Mouse (Mus musculus): ENCODE data around the gene Gm10230.
"Not testable (repeated sequence)": the region's sequence is repeated elsewhere in the genome, so short reads cannot be mapped to it uniquely, and the experiment has no call there.

Gm10230 gene

DNA sequence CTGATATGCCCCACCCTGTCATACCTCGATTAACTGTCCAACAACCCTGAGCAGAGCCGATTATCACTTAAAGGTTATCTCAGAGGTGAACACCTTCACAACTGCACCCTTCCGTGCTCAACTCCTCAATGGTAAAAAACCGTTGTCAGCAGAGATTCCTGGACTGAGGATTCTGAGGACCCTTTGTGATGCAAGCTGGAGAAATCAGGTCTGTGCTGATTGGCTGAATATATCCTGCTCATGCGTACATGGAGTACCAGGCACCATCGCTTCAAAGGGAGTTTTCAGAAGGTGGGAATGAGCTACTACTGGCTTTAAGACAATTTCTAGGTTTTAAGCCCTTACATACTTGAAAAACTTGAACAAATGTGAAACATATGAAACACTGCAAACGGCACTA is at the start of gene Gm10230:
Gene Gm10230 (minus strand): TSS at position 101 of the 400 bp plus-strand sequence.
- DNase-seq (ENCODE audit: low spot score) = not testable (repeated sequence)

Measured in yolk sac, embryonic 10.5 days (tissue).